Mouse (Mus musculus) hindbrain, embryonic 10.5 days (tissue): ENCODE data around the gene Adam6a. TPM values are rescaled to one million over a fixed set of nuclear protein-coding genes. Genes with fewer than 3 reads are reported as not detected.
"Not testable (repeated sequence)": the region's sequence is repeated elsewhere in the genome, so short reads cannot be mapped to it uniquely, and the experiment has no call there.

ENCODE experiments used
- DNase-seq: peaks from one replicate; pipeline ENCODE4 v3.0.0-alpha.2; 2017; ENCODE audit warnings: low spot score
- H3K27ac ChIP-seq: fragments of 300-500 bp; sonication (generic); 2 replicates; pipeline ENCODE4 v1.5.1; 2016; ENCODE audit warnings: mild to moderate bottlenecking, moderate library complexity
- H3K27me3 ChIP-seq: fragments of 300-500 bp; sonication (generic); 2 replicates; pipeline ENCODE4 v1.6.1; 2016; ENCODE audit warnings: mild to moderate bottlenecking; ENCODE audit not compliant: poor library complexity, insufficient read depth, severe bottlenecking
- H3K36me3 ChIP-seq: fragments of 300-500 bp; sonication (generic); 2 replicates; pipeline ENCODE4 v1.6.1; 2016; ENCODE audit warnings: mild to moderate bottlenecking, moderate library complexity
- H3K4me1 ChIP-seq: fragments of 300-500 bp; sonication (generic); replicated peaks from 2 replicates; pipeline ENCODE4 v1.6.1; 2016; ENCODE audit warnings: mild to moderate bottlenecking
- H3K4me3 ChIP-seq: fragments of 300-500 bp; sonication (generic); 2 replicates; pipeline ENCODE4 v1.5.1; 2016; ENCODE audit warnings: mild to moderate bottlenecking, moderate library complexity
- H3K9me3 ChIP-seq: fragments of 300-500 bp; sonication (generic); 2 replicates; pipeline ENCODE4 v1.6.1; 2016; ENCODE audit warnings: mild to moderate bottlenecking, moderate library complexity
- WGBS: fragments of 180-500 bp; shearing (Covaris S2); methylation state at CpG from one replicate; pipeline ENCODE4 v1.1.7; 2016; 5-methylcytosine and 5-hydroxymethylcytosine counted together
- polyA plus RNA-seq: library from polyadenylated mRNA; unstranded; fragments of >200 nt; fragmentation: Nextera tagmentation; extraction: Ambion mirVana; gene quantifications from 2 replicates; pipeline ENCODE4 v1.2.1, GENCODE M21; 2016

The Adam6a gene
- polyA plus RNA-seq, result not detected in 2 replicates

GRCm38 (mm10) chr12:113543608-113544007 lies at the start of gene Adam6a:
Gene Adam6a, plus strand, starts transcription at chr12:113543908.
- 100% methylated on average over 1 of the region's 1 CpGs for WGBS
- H3K9me3 ChIP-seq, result peaks cover 18% of the 10 kb centered on the region; the same call in 1 of the 2 replicates
- not testable (repeated sequence) for H3K4me3 ChIP-seq, H3K36me3 ChIP-seq, H3K4me1 ChIP-seq, H3K27ac ChIP-seq, H3K27me3 ChIP-seq, DNase-seq

GRCm38 (mm10) chr12:113525901-113526300 lies 17.8 kb upstream of the Adam6a start:
- Histone ChIP-seq H3K27me3 (no peaks in the 10 kb centered on the region), H3K4me1 (no peaks in the 10 kb centered on the region), H3K9me3 (peaks cover 50% of the 10 kb centered on the region), H3K36me3 (no peaks in the 10 kb centered on the region), H3K27ac (no peak overlapping the region), H3K4me3 (no peak overlapping the region)
- DNase-seq, result no peak
- WGBS, result 77% methylated on average over 2 of the region's 2 CpGs

DNA sequence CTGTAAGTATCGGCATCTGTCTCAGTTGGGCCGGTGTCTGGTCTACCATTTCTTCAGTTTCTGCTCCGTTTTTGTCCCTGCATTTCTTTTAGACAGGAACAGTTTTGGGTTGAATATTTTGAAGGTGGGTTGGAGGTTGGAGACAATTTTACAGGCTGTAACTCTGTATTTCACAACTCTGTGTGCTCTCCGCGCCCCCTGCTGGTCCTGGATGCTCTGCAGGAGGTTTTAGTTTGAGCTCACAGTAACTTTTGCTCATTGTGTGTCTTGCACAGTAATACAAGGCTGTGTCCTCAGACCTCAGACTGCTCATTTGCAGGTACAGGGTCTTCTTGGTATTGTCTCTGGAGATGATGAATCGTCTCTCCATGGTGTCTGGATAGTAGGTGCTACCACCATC lies 34.5 kb downstream of the Adam6a start:
- WGBS, result 52% methylated on average over 6 of the region's 6 CpGs
- no peak overlapping the region for H3K4me3 ChIP-seq
- no peaks in the 10 kb centered on the region for H3K27me3 ChIP-seq
- no peak for DNase-seq
- no peaks in the 10 kb centered on the region for H3K36me3 ChIP-seq
- peaks cover 23% of the 10 kb centered on the region; the same call in 1 of the 2 replicates for H3K9me3 ChIP-seq
- no peak overlapping the region for H3K27ac ChIP-seq
- no peaks in the 10 kb centered on the region for H3K4me1 ChIP-seq

DNA sequence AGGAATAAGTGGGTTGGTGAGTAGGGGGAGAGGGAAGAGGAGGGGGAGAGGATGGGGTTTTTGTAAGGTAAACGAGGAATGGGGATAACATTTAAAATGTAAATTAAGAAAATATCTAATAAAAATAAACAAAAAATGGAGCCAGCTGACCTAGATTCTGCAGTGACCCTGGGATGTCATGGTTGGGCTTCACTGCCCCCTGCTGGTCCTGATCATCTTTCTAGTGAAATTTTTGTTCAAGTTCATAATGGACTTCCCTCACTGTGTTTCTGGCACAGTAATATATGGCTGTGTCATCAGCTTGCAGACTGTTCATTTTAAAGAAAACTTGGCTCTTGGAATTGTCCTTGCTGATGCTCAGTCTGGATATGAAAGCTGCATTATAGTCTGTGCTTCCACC lies 44.3 kb downstream of the Adam6a start:
- WGBS, result 79% methylated on average over 1 of the region's 1 CpGs
- H3K27me3 ChIP-seq, result no peaks in the 10 kb centered on the region
- no peak for DNase-seq
- no peaks in the 10 kb centered on the region for H3K4me1 ChIP-seq
- no peak overlapping the region for H3K27ac ChIP-seq
- peaks cover 9% of the 10 kb centered on the region for H3K9me3 ChIP-seq
- no peaks in the 10 kb centered on the region for H3K36me3 ChIP-seq
- no peak overlapping the region for H3K4me3 ChIP-seq

Other genes starting within 250 kb of the Adam6a start
- gene Adam6b, start 54.4 kb upstream of the Adam6a start, polyA plus RNA-seq, result not detected in 2 replicates